Mouse (Mus musculus) gastrocnemius, postnatal 36 days (tissue): ENCODE measurements around the gene Hist1h1c. TPM values are rescaled to one million over a fixed set of nuclear protein-coding genes. Genes with fewer than 3 reads are reported as not detected.
"Not testable (repeated sequence)": the region's sequence is repeated elsewhere in the genome, so short reads cannot be mapped to it uniquely, and the experiment has no call there.

Source experiments
- DNase-seq, 2 experiments: peaks; one replicate each; pipeline ENCODE4 v3.0.0; 2022
- intact Hi-C: fragments of 180-260 bp; cut with DNase I; formaldehyde crosslinking; loops from one replicate; pipeline ENCODE4 v1.15.1; 2025
- total RNA-seq, 2 experiments: library from RNA; stranded (reverse); gene quantifications; 2 replicates each; pipeline ENCODE4 v1.2.3; 2021

Gene Hist1h1c
- total RNA-seq, 2 experiments from 2014 or later = 188 to 225 TPM

DNA sequence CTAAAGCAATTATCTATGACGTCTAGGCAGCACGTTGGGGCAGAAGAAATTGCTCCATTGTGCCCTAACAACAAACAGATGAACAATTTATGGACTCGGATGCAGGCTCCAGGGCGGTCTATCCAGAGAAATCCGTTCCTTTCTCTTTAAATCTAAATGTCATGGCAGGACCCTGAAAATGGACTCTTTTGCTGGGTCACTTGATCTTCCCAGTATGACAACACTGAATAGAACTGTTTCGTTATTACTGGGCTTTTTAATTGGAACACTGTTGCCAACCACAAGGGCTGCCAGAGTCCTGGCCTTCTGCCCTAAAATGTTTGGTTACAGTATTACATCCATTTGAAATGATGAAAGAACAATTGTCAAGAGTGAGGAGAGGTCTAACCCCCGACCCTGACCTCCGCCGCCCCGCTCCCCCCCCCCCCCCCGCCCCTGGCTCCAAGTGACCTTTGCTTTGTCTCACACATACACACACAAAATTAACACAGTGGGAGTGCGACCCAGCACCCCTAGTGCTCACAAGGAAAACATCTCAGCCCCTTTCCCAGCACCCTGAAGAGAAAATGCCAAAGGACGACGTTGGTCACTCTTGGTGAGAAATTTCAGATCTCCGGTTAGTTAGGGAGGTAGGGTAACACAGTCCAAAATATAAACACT is 28.8 kb upstream of the Hist1h1c start:
- intact Hi-C loops = no loop called here
- no peak for DNase-seq

GRCm38 (mm10) chr13:23710374-23711089 is 28.1 kb upstream of the Hist1h1c start, which contains the start of gene Hfe:
Gene Hfe, minus strand, starts transcription at chr13:23710854.
- DNase-seq = peak; percentile 30 to 42
- intact Hi-C loops = no loop called here

- intact Hi-C loops = no loop called here
- DNase-seq = no peak
Measured at GRCm38 (mm10) chr13:23716261-23717042, 22.2 kb upstream of the Hist1h1c start.

GRCm38 (mm10) chr13:23717176-23717575 is 21.4 kb upstream of the Hist1h1c start:
- no peak for DNase-seq
- intact Hi-C loops = no loop called here

DNA sequence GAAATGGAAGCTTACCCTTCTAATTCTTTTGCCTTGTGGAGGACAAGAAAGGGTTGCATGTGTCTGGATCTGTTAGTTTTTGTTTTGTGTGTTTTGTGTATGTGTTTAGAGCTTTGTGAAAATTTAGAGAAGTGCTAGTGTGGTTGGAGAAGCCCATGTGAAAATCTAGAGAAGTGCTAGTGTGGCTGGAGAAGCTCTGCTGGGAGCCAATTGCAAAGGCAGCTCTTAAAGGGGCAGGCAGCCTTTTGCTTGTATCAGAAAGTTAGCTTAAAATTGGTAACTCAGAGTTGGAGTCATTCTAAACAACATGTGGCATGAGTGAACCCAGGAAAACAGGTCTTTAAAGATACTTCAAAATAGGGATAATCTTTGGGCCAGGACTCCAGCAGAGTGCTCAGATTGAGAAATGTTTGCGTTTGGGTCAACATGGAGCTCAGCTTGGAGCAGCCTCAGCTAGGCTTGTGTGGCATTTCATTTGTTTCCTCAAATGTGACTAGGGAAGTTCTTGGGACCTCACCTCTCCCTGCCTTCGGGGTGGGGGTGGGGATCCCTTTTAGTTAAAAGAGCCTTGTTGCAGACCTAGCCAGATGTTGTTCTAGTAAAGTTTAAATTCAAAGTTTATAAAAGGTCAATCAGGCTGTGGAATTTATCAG is 20.9 kb upstream of the Hist1h1c start:
- DNase-seq, intact Hi-C loops: not testable (repeated sequence)

- intact Hi-C loops = no loop called here
- DNase-seq = no peak
Measured at GRCm38 (mm10) chr13:23724239-23724638, 14.4 kb upstream of the Hist1h1c start.

- intact Hi-C loops = no loop called here
- DNase-seq = no peak
Measured at GRCm38 (mm10) chr13:23725213-23725612, 13.4 kb upstream of the Hist1h1c start.

- intact Hi-C loops = no loop called here
- DNase-seq = no peak
Measured at GRCm38 (mm10) chr13:23728472-23729191, 10.0 kb upstream of the Hist1h1c start.

- intact Hi-C loops = no loop called here
- no peak for DNase-seq
Measured at GRCm38 (mm10) chr13:23729192-23729525, 9.4 kb upstream of the Hist1h1c start.

- DNase-seq = no peak
- intact Hi-C loops = loop anchor here (10.0 kb wide), 1 partner anchor 105 kb away; the partner anchor contains the start of genes Hist1h1e and Hist1h2be
Measured at GRCm38 (mm10) chr13:23729706-23730105, 8.9 kb upstream of the Hist1h1c start.

GRCm38 (mm10) chr13:23730479-23730878 is 8.1 kb upstream of the Hist1h1c start:
- no peak for DNase-seq
- intact Hi-C loops = loop anchor here (10.0 kb wide), 1 partner anchor 106 kb away; the partner anchor contains the start of genes Hist1h1e and Hist1h2be

GRCm38 (mm10) chr13:23732156-23732804 is 6.3 kb upstream of the Hist1h1c start:
- DNase-seq = no peak

DNA sequence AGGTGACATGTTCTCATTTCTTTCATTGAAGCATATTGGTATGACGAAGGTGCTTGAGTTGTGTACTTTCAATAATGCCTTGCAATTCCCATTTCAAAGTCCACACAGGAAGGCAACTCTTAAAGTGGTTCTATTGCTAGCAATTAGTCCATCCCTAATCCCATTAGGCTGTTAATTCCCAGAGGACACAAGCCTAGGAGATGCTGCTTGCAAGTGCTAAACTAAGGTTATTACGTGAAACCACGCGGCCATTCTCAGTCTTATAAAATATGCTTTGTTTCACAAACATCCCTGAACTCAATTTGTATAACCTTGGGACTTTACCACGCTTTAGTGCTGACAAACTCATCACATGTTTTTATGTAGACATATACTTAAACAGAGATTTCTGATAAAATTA is 1.5 kb upstream of the Hist1h1c start:
- no peak for DNase-seq
- intact Hi-C loops = loop anchor here (10.0 kb wide), 1 partner anchor 112 kb away; the partner anchor contains the start of genes Hist1h1e and Hist1h2be

More at GRCm38 (mm10) chr13:23732156-23732804, 6.3 kb upstream of the Hist1h1c start:
- intact Hi-C loops = loop anchor here (1.0 to 10.0 kb wide), 2 partner anchors 31 to 107 kb away; partner anchors contain the start of genes Hist1h1e and Hist1h2be

DNA sequence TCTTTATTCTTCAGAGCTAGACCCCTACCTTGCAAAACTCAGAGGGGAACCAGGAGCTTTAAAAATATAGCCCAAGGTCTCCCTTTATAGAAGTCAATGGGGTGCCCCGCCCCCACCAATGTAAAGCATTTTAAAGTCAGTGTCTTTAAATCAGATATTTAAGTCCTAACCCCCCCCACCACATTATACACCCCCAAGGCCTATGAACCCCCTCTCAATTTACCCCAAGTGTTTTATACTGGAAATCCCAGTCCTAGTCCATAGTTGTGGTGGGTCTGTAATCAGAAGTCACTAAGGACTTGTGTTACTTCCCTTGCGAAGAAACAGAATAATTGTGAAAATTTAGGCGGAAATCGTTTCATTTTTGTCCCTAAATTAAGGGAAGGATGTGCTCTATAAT is 567 bp upstream of the Hist1h1c start:
- intact Hi-C loops = loop anchor here (10.0 kb wide), 1 partner anchor 113 kb away; the partner anchor contains the start of genes Hist1h1e and Hist1h2be
- no peak for DNase-seq

GRCm38 (mm10) chr13:23739069-23739921 is 687 bp downstream of the Hist1h1c start:
- peak; percentile 86 to 91 for DNase-seq
- intact Hi-C loops = loop anchor here (10.0 kb wide), 1 partner anchor 114 kb away; the partner anchor contains the start of genes Hist1h1e and Hist1h2be

- DNase-seq = no peak
- intact Hi-C loops = loop anchor here (10.0 kb wide), 1 partner anchor 115 kb away; the partner anchor contains the start of genes Hist1h1e and Hist1h2be
Measured at GRCm38 (mm10) chr13:23739922-23740252, 1.3 kb downstream of the Hist1h1c start.

GRCm38 (mm10) chr13:23740256-23740840 is 1.7 kb downstream of the Hist1h1c start:
- intact Hi-C loops = no loop called here
- DNase-seq = no peak

DNA sequence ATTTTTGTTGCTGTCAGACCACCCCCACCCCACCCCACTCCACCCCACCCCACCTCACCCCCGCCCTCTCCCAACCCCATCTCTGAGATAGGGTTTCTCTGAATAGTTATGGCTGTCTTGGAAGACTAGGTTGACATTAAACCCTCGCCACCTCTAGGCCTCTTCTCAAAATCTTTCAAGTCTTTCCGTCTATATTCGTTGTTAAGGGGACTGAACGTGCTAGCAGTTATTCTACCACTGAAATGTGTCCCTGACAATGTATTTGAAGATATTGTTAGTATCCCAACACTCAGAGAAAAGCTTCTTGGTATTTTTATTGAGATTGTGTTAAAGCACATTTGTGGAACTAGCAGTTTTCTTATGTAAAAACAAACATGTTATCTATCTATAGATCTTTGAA is 2.3 kb downstream of the Hist1h1c start:
- intact Hi-C loops = no loop called here
- DNase-seq = no peak
